Mouse (Mus musculus) frontal cortex, adult (tissue): ENCODE results near the gene Nup205.
"Not testable (repeated sequence)": the region's sequence is repeated elsewhere in the genome, so short reads cannot be mapped to it uniquely, and the experiment has no call there.

Source experiments
- ATAC-seq: cut with Nextera tagmentation; 2 replicates; pipeline ENCODE4 v1.9.2; 2017; ENCODE audit warnings: mild to moderate bottlenecking, moderate library complexity, mixed read lengths; ENCODE audit not compliant: low TSS enrichment

Gene Nup205

GRCm38 (mm10) chr6:35176979-35177649, at the start of gene Nup205:
Gene Nup205, plus strand, starts transcription at chr6:35177421.
- ATAC-seq: peak; percentile 99

- peak; percentile 16; the same call in 1 of the 2 replicates for ATAC-seq
These were observed 44.4 kb upstream of the Nup205 start for GRCm38 (mm10) chr6:35132806-35133205.

- ATAC-seq: peak; percentile 75
These were observed 44.0 kb upstream of the Nup205 start for GRCm38 (mm10) chr6:35133246-35133578.

GRCm38 (mm10) chr6:35133579-35134488, 43.4 kb upstream of the Nup205 start, which contains the start of gene Cnot4:
Gene Cnot4, minus strand, starts transcription at chr6:35133724.
- peak; percentile 98 for ATAC-seq

GRCm38 (mm10) chr6:35134844-35135243, 42.4 kb upstream of the Nup205 start:
- ATAC-seq: no peak

- no peak for ATAC-seq
These were observed 36.9 kb upstream of the Nup205 start for GRCm38 (mm10) chr6:35140351-35140750.

- no peak for ATAC-seq
These were observed 31.7 kb upstream of the Nup205 start for GRCm38 (mm10) chr6:35145569-35145968.

GRCm38 (mm10) chr6:35147726-35148422, 29.3 kb upstream of the Nup205 start:
- no peak for ATAC-seq

GRCm38 (mm10) chr6:35154540-35154939, 22.7 kb upstream of the Nup205 start:
- no peak for ATAC-seq

GRCm38 (mm10) chr6:35169250-35169649, 8.0 kb upstream of the Nup205 start:
- ATAC-seq: no peak

- ATAC-seq: not testable (repeated sequence)
These were observed 5.2 kb upstream of the Nup205 start for GRCm38 (mm10) chr6:35172028-35172427.

GRCm38 (mm10) chr6:35173181-35173580, 4.0 kb upstream of the Nup205 start:
- no peak for ATAC-seq

GRCm38 (mm10) chr6:35177650-35178272, 540 bp downstream of the Nup205 start:
- ATAC-seq: peak; percentile 69; the same call in 1 of the 2 replicates

- ATAC-seq: not testable (repeated sequence)
These were observed 2.1 kb downstream of the Nup205 start for GRCm38 (mm10) chr6:35179299-35179698.

GRCm38 (mm10) chr6:35184781-35185180, 7.6 kb downstream of the Nup205 start:
- no peak for ATAC-seq

- no peak for ATAC-seq
These were observed 14.0 kb downstream of the Nup205 start for GRCm38 (mm10) chr6:35191198-35191597.

GRCm38 (mm10) chr6:35225696-35226095, 48.5 kb downstream of the Nup205 start:
- ATAC-seq: no peak

- ATAC-seq: peak; percentile 41; the same call in 1 of the 2 replicates
These were observed 52.2 kb downstream of the Nup205 start for GRCm38 (mm10) chr6:35229415-35229814.

- no peak for ATAC-seq
These were observed 59.0 kb downstream of the Nup205 start for GRCm38 (mm10) chr6:35236108-35236785.

- no peak for ATAC-seq
These were observed 66.0 kb downstream of the Nup205 start for GRCm38 (mm10) chr6:35243252-35243651.

- ATAC-seq: no peak
These were observed 66.8 kb downstream of the Nup205 start for GRCm38 (mm10) chr6:35243989-35244388.
